Mouse (Mus musculus) retina, postnatal 1 day (tissue): Measurements from ENCODE around the gene Itsn2.
A peak's percentile ranks its signal among the peaks of the same experiment; 100 is the strongest.
"Not testable (repeated sequence)": the region's sequence is repeated elsewhere in the genome, so short reads cannot be mapped to it uniquely, and the experiment has no call there.

ENCODE experiments used
- DNase-seq: peaks from one replicate; pipeline ENCODE4 v3.0.0-alpha.2; 2012

The Itsn2 gene

GRCm38 (mm10) chr12:4592541-4593165 is at the start of gene Itsn2, which contains the start of gene Gm3625:
TSS of gene Itsn2 (plus strand) at chr12:4592638.
TSS of gene Gm3625 (minus strand) at chr12:4592927.
- peak; percentile 84 for DNase-seq

GRCm38 (mm10) chr12:4544400-4544919 is 48.0 kb upstream of the Itsn2 start:
- no peak for DNase-seq

- DNase-seq: no peak
These were observed 47.0 kb upstream of the Itsn2 start for GRCm38 (mm10) chr12:4545425-4545824.

DNA sequence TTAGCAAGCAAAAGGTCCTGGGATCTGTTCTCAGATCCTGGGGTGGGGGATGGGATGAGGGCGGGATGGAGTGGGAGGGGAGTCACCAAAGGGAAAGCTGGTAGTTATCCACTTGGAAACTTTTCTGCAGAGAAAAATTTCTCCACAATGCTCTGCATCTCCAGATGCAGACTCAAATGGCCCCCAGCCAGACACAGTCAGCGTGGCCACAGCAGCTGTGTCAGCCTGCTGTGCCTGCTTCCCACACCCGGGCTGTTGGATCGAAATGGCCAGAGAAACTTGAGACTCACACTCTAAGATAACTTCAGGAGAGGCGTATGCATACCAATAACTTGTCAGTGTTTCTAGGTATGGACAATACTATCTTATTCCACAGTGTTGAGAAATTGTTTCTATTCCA is 45.9 kb upstream of the Itsn2 start:
- no peak for DNase-seq

GRCm38 (mm10) chr12:4547557-4547956 is 44.9 kb upstream of the Itsn2 start:
- peak; percentile 53 for DNase-seq

GRCm38 (mm10) chr12:4548053-4549013 is 44.1 kb upstream of the Itsn2 start:
- DNase-seq: peak; percentile 91

GRCm38 (mm10) chr12:4553704-4554103 is 38.7 kb upstream of the Itsn2 start:
- not testable (repeated sequence) for DNase-seq

- no peak for DNase-seq
These were observed 37.0 kb upstream of the Itsn2 start for GRCm38 (mm10) chr12:4555451-4555850.

DNA sequence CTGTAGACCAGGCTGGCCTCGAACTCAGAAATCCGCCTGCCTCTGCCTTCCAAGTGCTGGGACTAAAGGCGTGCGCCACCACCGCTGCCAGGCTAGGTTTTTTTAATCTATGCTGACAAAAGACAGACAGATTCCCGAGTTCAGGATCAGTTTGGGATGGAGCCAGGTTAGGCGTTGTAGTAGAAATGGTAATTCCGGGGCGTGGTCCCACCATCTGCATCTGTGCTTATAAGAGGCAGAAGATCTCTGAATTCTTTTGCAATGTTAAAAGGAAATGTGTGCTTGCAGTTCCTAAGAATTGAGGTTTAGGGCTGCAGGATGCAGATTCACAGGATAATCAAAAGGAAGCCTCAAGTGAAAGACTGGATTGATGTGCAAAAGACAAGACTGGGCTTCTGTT is 35.5 kb upstream of the Itsn2 start:
- DNase-seq: no peak

DNA sequence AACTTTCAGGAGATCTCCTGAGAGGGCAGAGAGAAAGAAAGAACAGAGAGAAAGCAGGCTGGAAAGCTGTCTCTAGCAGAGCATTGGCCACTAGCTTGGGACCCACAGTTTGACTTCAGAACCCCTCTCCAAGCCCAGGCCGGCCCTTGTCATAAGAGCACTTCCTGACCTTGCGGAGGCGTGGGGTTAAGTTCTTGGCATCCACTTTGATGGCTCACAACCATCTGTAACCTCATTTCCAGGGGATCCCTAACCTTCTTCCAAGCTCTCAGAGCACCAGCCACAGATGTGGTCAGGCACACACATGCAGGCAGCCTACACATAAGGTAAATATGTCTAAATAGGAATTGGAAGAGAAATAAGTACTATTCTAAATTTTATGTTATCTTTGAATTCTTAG is 35.0 kb upstream of the Itsn2 start:
- DNase-seq: no peak

GRCm38 (mm10) chr12:4558013-4558412 is 34.4 kb upstream of the Itsn2 start:
- no peak for DNase-seq

GRCm38 (mm10) chr12:4558475-4559279 is 33.8 kb upstream of the Itsn2 start:
- DNase-seq: no peak

DNA sequence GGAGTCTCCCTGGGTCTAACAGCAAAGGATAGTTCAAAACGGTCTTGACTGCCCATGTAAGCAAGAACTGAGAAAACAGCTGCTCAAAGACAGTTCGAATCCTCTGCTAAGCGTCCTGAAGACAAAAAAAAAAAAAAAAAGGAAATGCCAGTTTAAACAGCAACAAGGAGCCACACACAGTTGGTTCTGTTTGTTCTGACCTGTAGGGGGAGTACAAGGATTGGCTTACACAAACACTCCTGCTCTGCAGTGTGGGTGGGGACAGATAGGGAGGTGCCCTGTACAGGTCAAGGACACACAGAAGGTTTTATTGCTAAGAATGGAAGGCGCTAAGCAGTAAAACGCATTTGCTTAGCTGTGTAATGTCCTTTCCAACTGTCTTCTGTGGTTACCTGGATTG is 20.6 kb upstream of the Itsn2 start:
- DNase-seq: peak; percentile 68

GRCm38 (mm10) chr12:4574065-4574464 is 18.4 kb upstream of the Itsn2 start:
- DNase-seq: no peak

DNA sequence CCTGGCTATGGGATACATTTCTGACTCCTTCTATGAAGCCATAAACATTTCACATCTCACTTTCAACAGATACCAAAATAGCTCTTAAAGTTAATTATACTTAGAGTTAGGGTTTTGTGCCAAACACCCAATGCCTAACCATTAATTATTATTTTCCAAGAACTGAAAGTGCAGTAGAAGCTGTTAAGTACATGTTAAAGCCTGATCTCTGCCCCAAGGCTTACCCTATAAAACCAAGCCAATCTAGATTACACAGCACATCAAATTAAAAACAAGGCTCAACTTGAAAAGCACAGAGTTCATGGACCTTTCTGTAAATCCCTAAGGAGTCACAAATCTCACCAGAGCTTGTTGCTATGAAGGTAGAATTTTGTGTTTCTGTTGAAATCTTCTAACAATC is 10.1 kb upstream of the Itsn2 start:
- no peak for DNase-seq

DNA sequence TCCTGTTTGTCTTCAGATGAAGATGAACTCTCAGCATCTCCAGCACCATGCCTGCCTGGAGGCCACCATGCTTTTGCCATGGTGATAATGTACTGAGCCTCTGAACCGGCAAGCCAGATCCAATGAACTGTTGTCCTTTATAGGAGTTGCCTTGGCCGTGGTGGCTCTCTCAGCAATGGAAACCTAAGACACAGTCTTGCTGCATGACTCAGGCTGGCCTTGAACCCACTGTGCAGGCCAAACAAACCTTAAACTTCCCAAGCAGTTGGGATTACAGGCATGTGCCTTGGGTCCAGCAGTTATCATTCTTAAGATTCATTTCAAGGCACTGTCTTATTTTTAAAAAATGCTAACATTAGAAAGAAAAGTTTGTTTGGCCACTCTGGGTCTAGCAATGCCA is 4.6 kb upstream of the Itsn2 start:
- no peak for DNase-seq

GRCm38 (mm10) chr12:4588603-4589002 is 3.8 kb upstream of the Itsn2 start:
- no peak for DNase-seq

- no peak for DNase-seq
These were observed 413 bp upstream of the Itsn2 start for GRCm38 (mm10) chr12:4592025-4592424.

DNA sequence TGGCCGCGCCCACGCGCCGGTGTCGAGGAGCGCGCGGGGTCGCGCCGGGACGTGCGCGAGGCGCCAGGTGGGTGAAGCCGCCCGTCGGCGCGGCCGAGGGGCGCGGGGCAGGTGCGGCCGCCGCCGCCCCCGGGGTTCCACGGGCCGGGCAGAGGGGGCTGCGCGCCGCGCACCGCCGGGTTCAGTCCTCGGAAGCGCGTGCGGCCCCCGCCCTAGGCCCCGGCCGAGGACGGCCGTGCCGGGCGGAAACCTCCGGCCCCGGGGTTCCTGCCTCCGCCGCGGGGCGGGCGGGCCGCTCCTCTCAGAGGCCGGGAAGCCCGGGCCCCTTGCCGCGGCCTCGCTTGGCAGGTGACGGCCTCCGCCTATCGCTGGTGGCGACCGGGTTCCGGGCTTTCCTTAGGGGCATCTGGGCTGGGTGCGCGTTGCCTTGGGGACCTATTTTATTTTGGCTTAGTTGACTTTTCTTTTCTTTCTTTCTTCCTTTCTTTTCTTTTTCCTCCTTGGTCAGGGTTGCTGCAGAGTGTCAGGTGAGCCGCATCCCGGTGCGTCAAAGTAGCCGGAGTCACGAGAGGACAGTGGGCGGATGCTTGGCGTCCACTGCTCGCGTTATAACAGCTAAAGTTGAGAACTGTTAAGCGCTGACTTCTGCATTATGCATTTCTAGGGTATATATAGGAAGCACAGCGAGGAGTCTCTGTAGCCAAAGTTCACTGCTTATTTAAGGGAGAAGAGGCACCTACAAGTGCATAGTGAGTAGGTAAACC is 910 bp downstream of the Itsn2 start:
- peak; percentile 51 for DNase-seq

- DNase-seq: peak; percentile 3
These were observed 1.5 kb downstream of the Itsn2 start for GRCm38 (mm10) chr12:4593930-4594391.

- DNase-seq: no peak
These were observed 2.6 kb downstream of the Itsn2 start for GRCm38 (mm10) chr12:4595055-4595454.
